Mouse (Mus musculus): ENCODE results near the gene Rdh16f1. TPM values are rescaled to one million over a fixed set of nuclear protein-coding genes. Genes with fewer than 3 reads are reported as not detected.
"Not testable (repeated sequence)": the region's sequence is repeated elsewhere in the genome, so short reads cannot be mapped to it uniquely, and the experiment has no call there.

The Rdh16f1 gene
- total RNA-seq, 1 experiment from 2014 or later, result not detected

GRCm38 (mm10) chr10:127739661-127740161 is 19.9 kb upstream of the Rdh16f1 start:
- ATAC-seq (replicated peaks in 1 of 2; ENCODE audit: insufficient read depth in 1 of 2, low FRiP score in 2 of 2, low TSS enrichment in 1 of 2, low read depth in 1 of 2, poor library complexity in 2 of 2, severe bottlenecking in 2 of 2), result no peak

GRCm38 (mm10) chr10:127744661-127745060 is 14.9 kb upstream of the Rdh16f1 start:
- peak; percentile 30 to 48; a peak in 2 of 4 replicates for ATAC-seq (replicated peaks in 1 of 2; ENCODE audit: insufficient read depth in 1 of 2, low FRiP score in 2 of 2, low TSS enrichment in 1 of 2, low read depth in 1 of 2, poor library complexity in 2 of 2, severe bottlenecking in 2 of 2)

- no peak for ATAC-seq (replicated peaks in 1 of 2; ENCODE audit: insufficient read depth in 1 of 2, low FRiP score in 2 of 2, low TSS enrichment in 1 of 2, low read depth in 1 of 2, poor library complexity in 2 of 2, severe bottlenecking in 2 of 2)
These were observed 13.7 kb upstream of the Rdh16f1 start for GRCm38 (mm10) chr10:127745886-127746285.

- ATAC-seq (replicated peaks in 1 of 2; ENCODE audit: insufficient read depth in 1 of 2, low FRiP score in 2 of 2, low TSS enrichment in 1 of 2, low read depth in 1 of 2, poor library complexity in 2 of 2, severe bottlenecking in 2 of 2), result no peak
These were observed 12.3 kb upstream of the Rdh16f1 start for GRCm38 (mm10) chr10:127747254-127747653.

- ATAC-seq (replicated peaks in 1 of 2; ENCODE audit: insufficient read depth in 1 of 2, low FRiP score in 2 of 2, low TSS enrichment in 1 of 2, low read depth in 1 of 2, poor library complexity in 2 of 2, severe bottlenecking in 2 of 2), result 0 out of 4 replicates have a peak, but pooled peaks of 1 of the 2 experiments have one; percentile 25
These were observed 10.6 kb upstream of the Rdh16f1 start for GRCm38 (mm10) chr10:127748847-127749612.

GRCm38 (mm10) chr10:127750136-127750777 is 9.3 kb upstream of the Rdh16f1 start:
- ATAC-seq (replicated peaks in 1 of 2; ENCODE audit: insufficient read depth in 1 of 2, low FRiP score in 2 of 2, low TSS enrichment in 1 of 2, low read depth in 1 of 2, poor library complexity in 2 of 2, severe bottlenecking in 2 of 2), result no peak

GRCm38 (mm10) chr10:127751548-127751947 is 8.0 kb upstream of the Rdh16f1 start, which contains the start of gene Gpr182:
Gene Gpr182, minus strand, starts transcription at chr10:127751732.
- no peak; a peak in 1 of 4 replicates for ATAC-seq (replicated peaks in 1 of 2; ENCODE audit: insufficient read depth in 1 of 2, low FRiP score in 2 of 2, low TSS enrichment in 1 of 2, low read depth in 1 of 2, poor library complexity in 2 of 2, severe bottlenecking in 2 of 2)

- ATAC-seq (replicated peaks in 1 of 2; ENCODE audit: insufficient read depth in 1 of 2, low FRiP score in 2 of 2, low TSS enrichment in 1 of 2, low read depth in 1 of 2, poor library complexity in 2 of 2, severe bottlenecking in 2 of 2), result no peak
These were observed 4.9 kb upstream of the Rdh16f1 start for GRCm38 (mm10) chr10:127754566-127755166.

- no peak for ATAC-seq (replicated peaks in 1 of 2; ENCODE audit: insufficient read depth in 1 of 2, low FRiP score in 2 of 2, low TSS enrichment in 1 of 2, low read depth in 1 of 2, poor library complexity in 2 of 2, severe bottlenecking in 2 of 2)
These were observed 4.3 kb upstream of the Rdh16f1 start for GRCm38 (mm10) chr10:127755246-127755645.

- no peak for ATAC-seq (replicated peaks in 1 of 2; ENCODE audit: insufficient read depth in 1 of 2, low FRiP score in 2 of 2, low TSS enrichment in 1 of 2, low read depth in 1 of 2, poor library complexity in 2 of 2, severe bottlenecking in 2 of 2)
These were observed 3.7 kb upstream of the Rdh16f1 start for GRCm38 (mm10) chr10:127755770-127756468.

DNA sequence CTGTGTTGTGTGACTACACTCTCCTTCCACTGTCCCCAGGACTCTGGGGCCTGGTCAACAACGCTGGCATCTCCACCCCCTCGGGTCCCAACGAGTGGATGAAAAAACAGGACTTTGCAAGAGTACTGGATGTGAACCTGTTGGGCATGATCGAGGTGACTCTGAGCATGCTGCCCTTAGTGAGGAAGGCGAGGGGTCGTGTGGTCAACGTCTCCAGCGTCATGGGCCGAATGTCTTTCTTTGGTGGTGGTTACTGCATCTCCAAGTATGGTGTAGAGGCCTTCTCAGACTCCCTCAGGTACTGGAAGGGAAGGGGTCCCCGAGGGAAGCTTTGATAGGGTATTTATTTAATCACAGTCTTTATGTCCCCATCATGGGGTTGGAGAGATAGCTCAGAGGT is 3.3 kb downstream of the Rdh16f1 start:
- not testable (repeated sequence) for ATAC-seq (replicated peaks in 1 of 2; ENCODE audit: insufficient read depth in 1 of 2, low FRiP score in 2 of 2, low TSS enrichment in 1 of 2, low read depth in 1 of 2, poor library complexity in 2 of 2, severe bottlenecking in 2 of 2)

- no peak for ATAC-seq (replicated peaks in 1 of 2; ENCODE audit: insufficient read depth in 1 of 2, low FRiP score in 2 of 2, low TSS enrichment in 1 of 2, low read depth in 1 of 2, poor library complexity in 2 of 2, severe bottlenecking in 2 of 2)
These were observed 4.5 kb downstream of the Rdh16f1 start for GRCm38 (mm10) chr10:127763914-127764680.

- ATAC-seq (replicated peaks in 1 of 2; ENCODE audit: insufficient read depth in 1 of 2, low FRiP score in 2 of 2, low TSS enrichment in 1 of 2, low read depth in 1 of 2, poor library complexity in 2 of 2, severe bottlenecking in 2 of 2), result no peak
These were observed 7.0 kb downstream of the Rdh16f1 start for GRCm38 (mm10) chr10:127766564-127766963.

DNA sequence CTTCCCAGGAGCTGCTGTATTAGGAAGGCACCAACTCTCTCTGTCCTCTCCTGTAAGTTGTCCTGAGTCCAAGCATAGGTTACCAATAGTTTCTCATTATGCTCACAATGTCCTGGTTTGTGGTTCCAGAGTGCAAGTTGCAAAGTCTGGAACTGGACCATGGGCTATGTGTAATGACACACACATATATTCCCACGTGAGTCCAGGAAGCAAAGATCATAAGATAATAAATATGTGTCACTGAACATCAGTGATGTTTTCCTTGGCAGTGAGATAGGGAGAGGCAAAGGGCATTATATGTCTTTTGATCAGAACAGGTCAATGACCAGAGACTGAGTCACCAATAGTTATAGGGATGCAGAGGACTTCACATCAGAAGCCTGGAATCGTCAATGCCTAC is 16.4 kb downstream of the Rdh16f1 start, which contains the start of gene Rdh9:
TSS of gene Rdh9 (plus strand) at position 376 of the 400 bp plus-strand sequence.
- ATAC-seq (replicated peaks in 1 of 2; ENCODE audit: insufficient read depth in 1 of 2, low FRiP score in 2 of 2, low TSS enrichment in 1 of 2, low read depth in 1 of 2, poor library complexity in 2 of 2, severe bottlenecking in 2 of 2), result no peak

DNA sequence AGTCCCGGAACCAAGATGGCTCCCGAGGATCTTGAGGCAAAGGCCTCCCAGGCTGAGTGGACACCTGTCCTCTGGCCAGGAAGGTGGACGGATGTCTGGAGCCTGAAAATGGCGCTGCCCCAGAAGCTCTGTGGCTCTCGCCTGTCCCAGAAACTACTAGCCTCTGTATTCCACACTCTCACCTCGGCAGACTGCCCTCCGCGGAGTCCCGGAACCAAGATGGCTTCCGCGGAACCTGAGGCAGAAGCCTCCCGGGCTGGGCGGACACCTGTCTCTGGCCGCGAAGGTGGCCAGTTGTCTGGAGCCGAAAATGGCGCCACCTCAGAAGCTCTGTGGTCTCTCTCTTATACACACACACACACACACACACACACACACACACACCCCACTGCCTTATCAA is 22.7 kb downstream of the Rdh16f1 start:
- not testable (repeated sequence) for ATAC-seq (replicated peaks in 1 of 2; ENCODE audit: insufficient read depth in 1 of 2, low FRiP score in 2 of 2, low TSS enrichment in 1 of 2, low read depth in 1 of 2, poor library complexity in 2 of 2, severe bottlenecking in 2 of 2)

- not testable (repeated sequence) for ATAC-seq (replicated peaks in 1 of 2; ENCODE audit: insufficient read depth in 1 of 2, low FRiP score in 2 of 2, low TSS enrichment in 1 of 2, low read depth in 1 of 2, poor library complexity in 2 of 2, severe bottlenecking in 2 of 2)
These were observed 25.8 kb downstream of the Rdh16f1 start for GRCm38 (mm10) chr10:127785411-127785810.

GRCm38 (mm10) chr10:127799295-127799694 is 39.7 kb downstream of the Rdh16f1 start:
- no peak for ATAC-seq (replicated peaks in 1 of 2; ENCODE audit: insufficient read depth in 1 of 2, low FRiP score in 2 of 2, low TSS enrichment in 1 of 2, low read depth in 1 of 2, poor library complexity in 2 of 2, severe bottlenecking in 2 of 2)

Measured in hematopoietic stem cell, adult 5-6 weeks (primary cell).